Mouse (Mus musculus): ENCODE measurements around the gene Ramac. TPM values are rescaled to one million over a fixed set of nuclear protein-coding genes. Genes with fewer than 3 reads are reported as not detected.

The Ramac gene
- total RNA-seq, 2 experiments from 2014 or later, result 53.7 to 54.1 TPM

DNA sequence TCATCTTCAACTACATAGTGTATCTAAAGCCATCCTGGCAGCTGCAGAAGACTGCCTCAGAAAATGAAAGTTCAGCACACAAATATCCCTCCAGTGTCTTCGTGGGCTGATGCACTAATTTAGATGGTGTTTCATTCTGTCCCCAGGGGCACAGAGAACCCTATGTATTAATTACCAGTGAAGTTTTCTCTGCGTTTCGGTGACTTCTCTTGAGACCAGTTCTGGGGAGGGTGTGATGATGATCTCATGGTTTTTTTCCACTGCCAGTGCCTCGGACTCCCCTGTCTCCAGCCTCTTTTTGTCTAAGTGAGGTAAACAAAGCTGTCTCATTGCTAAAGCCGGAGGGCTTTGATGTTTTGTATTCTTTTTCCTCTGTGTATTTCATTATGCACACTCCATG lies 12.6 kb downstream of the Ramac start:
- DNase-seq (ENCODE audit: low spot score in 2 of 2), result no peak

DNA sequence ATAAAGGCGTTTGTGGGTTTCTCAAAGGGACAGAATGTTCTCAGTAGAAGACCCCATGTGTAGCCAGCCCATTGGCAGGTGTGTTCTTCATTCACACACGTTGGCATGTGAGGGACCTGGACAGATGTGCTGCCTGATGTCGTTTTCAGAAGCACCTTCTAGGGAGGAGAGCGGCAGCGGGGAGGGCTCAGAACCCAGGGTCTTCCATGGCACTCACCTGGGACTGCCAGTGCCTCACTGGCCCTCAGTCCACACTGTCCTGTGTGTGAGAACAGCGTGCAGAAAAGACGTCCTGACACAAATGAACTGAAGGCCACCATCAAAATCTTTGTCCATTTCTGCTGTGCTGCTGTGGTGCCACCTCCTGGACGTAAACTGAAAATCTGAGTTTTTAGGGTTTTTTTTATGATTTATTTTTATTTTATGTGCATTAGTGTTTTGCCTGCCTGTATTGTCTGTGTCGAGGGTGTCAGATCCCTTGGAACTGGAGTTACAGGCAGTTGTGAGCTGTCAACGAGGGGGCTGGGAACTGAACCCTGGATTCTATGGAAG lies 15.0 kb downstream of the Ramac start:
- DNase-seq (ENCODE audit: low spot score in 2 of 2), result no peak

DNA sequence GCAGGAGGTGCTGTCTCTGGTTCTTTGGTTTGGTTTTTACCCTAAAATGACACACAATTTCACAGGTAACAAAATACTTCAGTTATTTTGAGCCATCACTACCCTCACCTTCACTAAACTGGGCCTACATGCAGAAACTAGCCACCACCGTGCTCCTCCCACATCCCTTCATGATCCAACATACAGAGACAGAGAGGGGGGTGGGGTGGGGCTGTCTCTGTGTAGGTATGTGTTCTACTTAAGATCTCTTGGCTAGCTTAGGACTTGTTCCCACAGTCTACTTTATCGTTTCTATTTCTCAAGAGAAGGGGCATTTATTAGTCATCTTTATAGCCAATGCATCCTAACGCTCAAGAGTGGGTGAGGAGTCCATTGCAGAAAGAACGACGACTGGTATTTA lies 25.8 kb downstream of the Ramac start:
- DNase-seq (ENCODE audit: low spot score in 2 of 2), result no peak

DNA sequence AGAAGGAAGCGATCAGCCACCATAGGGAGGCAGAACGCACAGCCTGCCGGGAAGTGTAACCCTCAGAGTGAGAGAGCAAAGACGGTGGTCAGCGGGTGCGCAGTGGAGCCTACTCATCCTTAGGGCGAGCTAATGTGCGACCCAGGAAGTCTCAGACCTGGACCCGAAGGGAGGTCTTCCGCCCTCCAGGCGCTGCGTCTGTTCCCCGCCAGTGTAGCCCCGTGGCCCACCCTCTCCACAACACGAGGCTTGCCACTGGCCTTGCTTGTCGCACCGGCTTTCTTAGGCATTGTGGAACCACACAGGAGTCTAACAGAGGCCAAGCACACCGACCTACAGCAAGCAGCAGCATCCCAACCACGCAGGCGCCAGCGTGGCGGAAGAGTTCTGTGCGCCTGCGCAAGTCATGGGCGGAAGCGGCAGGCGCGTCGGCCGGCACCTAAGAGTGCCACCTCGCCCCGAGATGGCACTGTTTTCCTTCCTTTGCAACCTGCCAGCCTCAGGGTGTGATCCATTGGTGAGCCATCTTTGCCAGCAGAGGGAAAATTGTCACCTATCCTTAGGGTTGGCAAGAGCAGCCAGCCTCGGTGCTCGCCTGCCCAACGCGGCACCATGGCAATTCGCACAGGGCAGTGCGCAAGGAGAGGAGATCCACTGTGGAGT lies 26.5 kb downstream of the Ramac start, which contains the start of gene 3110040N11Rik:
TSS of gene 3110040N11Rik (minus strand) at position 384 of the 663 bp plus-strand sequence.
- peak; percentile 52 to 64 for DNase-seq (ENCODE audit: low spot score in 2 of 2)

DNA sequence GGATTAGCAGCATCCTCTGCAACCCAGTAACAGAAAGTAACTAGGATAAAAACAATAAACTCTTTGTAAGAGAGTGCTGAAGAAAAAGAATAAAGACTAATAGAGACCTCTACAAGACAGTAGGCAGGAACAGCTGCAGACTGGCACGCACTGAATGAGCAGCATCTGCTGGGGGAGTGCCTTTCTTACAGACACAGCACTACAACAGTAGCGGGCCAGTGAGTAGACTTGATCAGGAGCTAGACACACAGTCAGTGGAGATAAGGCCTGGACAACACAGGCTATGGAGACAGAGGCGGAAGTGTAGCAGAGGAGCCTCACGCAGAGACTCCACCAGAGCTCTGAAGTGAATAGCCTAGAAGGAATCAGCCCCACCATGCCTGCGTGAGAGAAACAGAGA lies 43.3 kb downstream of the Ramac start:
- no peak for DNase-seq (ENCODE audit: low spot score in 2 of 2)

Other genes starting within 250 kb of the Ramac start
- gene Fsd2, start 196.0 kb upstream of the Ramac start, total RNA-seq (2021), result 1 to 10 TPM; 2.4 to 4.5 TPM
- gene Whamm, start 191.7 kb upstream of the Ramac start, total RNA-seq (2021), result 10 to 100 TPM; 18.8 to 21.5 TPM
- gene Homer2, start 55.4 kb upstream of the Ramac start, total RNA-seq (2021), result 1 to 10 TPM; 5.0 to 9.1 TPM
- 10 to 100 TPM; 36.2 to 42.9 TPM for gene 3110040N11Rik, start 26.6 kb downstream of the Ramac start, total RNA-seq (2021)
- gene Btbd1, start 66.5 kb downstream of the Ramac start, total RNA-seq (2021), result 100 to 1,000 TPM; 101 to 102 TPM
- gene Gm10160, start 92.9 kb downstream of the Ramac start, total RNA-seq (2021), result not detected
- gene Tm6sf1, start 96.1 kb downstream of the Ramac start, total RNA-seq (2021), result 10 to 100 TPM; 15.2 to 16.3 TPM
- 10 to 100 TPM; 24.4 to 26.9 TPM for gene Hdgfl3, start 171.5 kb downstream of the Ramac start, total RNA-seq (2021)
- gene Bnc1, start 229.4 kb downstream of the Ramac start, total RNA-seq (2021), result 1 to 10 TPM; 1.7 to 2.3 TPM